Mouse (Mus musculus): Measurements from ENCODE around the gene Zfp318. TPM values are rescaled to one million over a fixed set of nuclear protein-coding genes. Genes with fewer than 3 reads are reported as not detected.

Zfp318 gene
- polyA plus RNA-seq, 1 experiment from 2014 or later = 4.5 TPM

DNA sequence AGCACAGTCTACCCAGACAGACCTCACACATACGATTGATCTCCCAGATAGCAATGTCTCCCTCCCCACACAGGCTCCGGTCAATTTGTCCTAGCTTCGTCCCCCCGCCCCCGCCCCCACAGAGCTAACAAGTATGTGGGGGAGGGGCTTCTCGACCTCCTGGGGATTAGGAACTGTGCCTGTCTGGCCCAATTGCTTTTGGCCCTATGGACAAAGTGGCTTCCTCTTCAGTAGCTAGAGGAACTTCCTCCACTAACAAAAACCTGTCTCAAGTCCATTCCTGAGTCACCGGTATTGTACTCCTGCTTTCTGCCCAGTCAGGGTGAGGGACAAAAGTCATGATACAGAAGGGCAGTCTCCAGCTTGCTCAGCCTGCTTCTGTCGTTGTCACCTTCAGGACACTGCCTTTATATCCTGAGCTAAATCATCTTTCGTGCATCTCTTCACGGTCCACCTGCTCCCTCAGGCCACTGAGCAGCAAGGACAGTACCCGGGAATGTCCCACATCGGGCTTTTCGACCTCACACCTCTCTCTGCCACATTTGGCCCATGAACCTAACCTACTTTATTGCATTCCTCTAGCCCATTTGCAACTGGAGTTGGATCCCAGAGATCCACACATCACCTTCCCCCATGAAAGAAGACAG is 69.9 kb downstream of the Zfp318 start:
- Histone ChIP-seq H3K27me3 (replicated peaks) (peaks cover 85% of the 10 kb centered on the region), H3K4me2 (no peak overlapping the region; the same call in 1 of the 2 replicates)
- ATAC-seq = no peak

DNA sequence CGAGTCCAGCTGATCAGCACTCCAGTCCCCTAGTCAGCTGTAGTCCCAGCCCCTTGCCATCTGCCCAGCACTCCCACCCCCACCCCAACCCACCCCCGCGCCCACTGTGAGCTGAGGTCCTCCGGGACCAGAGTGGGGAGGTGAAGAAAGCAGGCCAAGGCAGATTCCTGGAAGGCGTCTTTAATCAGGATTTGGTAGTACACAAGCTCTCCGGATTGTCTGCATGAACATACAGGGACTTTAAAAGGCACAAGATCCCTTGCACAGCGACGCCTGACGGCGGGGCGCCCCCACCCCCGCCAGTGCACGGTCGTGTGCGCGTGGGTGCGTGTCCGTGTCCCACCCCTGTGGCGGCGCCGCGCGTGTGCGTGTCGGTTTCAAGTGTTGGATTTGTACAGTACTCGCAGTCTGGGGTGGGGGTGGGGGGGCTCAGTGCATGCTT is 70.5 kb downstream of the Zfp318 start:
- no peak overlapping the region for H3K9ac ChIP-seq
- no peaks in the 10 kb centered on the region for H3K9me3 ChIP-seq (replicated peaks)
- H3K4me3 ChIP-seq = peak overlapping the region; percentile 27
- H3K4me2 ChIP-seq = peak overlapping the region; percentile 60
- no peaks in the 10 kb centered on the region for H3K36me3 ChIP-seq
- 5% methylated on average over 26 of the region's 26 CpGs for WGBS (ENCODE audit: insufficient replicate concordance)
- H3K27me3 ChIP-seq (replicated peaks) = peaks cover 87% of the 10 kb centered on the region
- H3K4me1 ChIP-seq = peaks cover 16% of the 10 kb centered on the region
- H3K27ac ChIP-seq = no peak overlapping the region
- ATAC-seq = no peak

More for the DNA sequence above, 69.9 kb downstream of the Zfp318 start:
- WGBS (ENCODE audit: insufficient replicate concordance) = 8% methylated on average over 13 of the region's 13 CpGs
- no peak overlapping the region for H3K9ac ChIP-seq
- H3K4me3 ChIP-seq = no peak overlapping the region
- no peaks in the 10 kb centered on the region for H3K9me3 ChIP-seq (replicated peaks)
- no peaks in the 10 kb centered on the region for H3K36me3 ChIP-seq
- no peak overlapping the region for H3K27ac ChIP-seq
- H3K4me1 ChIP-seq = peaks cover 16% of the 10 kb centered on the region

DNA sequence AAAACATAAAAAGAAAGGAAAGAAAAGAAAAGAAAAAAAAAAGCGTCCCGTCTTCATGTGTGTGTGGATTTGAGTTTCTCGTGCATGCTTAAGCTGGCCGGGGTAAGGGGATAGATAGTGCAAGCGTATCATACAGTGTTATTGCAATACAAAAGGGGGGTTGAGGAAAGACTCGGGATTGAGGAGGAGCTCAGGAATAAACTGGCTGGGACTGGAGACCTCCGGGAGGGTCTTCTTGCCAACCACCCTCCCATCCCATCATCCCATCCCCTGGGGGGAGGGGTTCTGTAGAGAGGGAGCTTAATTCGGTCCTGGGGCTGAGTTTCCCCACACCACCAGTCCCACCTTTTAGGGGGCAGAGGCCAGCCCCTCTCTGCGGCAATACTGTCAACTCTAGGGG is 71.0 kb downstream of the Zfp318 start:
- H3K4me2 ChIP-seq = peak overlapping the region; percentile 60
- H3K9ac ChIP-seq = no peak overlapping the region
- H3K27me3 ChIP-seq (replicated peaks) = peaks cover 92% of the 10 kb centered on the region
- H3K4me3 ChIP-seq = peak overlapping the region; percentile 6
- no peaks in the 10 kb centered on the region for H3K9me3 ChIP-seq (replicated peaks)
- no peak for ATAC-seq
- no peak overlapping the region for H3K27ac ChIP-seq
- H3K4me1 ChIP-seq = peaks cover 16% of the 10 kb centered on the region
- WGBS (ENCODE audit: insufficient replicate concordance) = 5% methylated on average over 9 of the region's 9 CpGs
- H3K36me3 ChIP-seq = no peaks in the 10 kb centered on the region

DNA sequence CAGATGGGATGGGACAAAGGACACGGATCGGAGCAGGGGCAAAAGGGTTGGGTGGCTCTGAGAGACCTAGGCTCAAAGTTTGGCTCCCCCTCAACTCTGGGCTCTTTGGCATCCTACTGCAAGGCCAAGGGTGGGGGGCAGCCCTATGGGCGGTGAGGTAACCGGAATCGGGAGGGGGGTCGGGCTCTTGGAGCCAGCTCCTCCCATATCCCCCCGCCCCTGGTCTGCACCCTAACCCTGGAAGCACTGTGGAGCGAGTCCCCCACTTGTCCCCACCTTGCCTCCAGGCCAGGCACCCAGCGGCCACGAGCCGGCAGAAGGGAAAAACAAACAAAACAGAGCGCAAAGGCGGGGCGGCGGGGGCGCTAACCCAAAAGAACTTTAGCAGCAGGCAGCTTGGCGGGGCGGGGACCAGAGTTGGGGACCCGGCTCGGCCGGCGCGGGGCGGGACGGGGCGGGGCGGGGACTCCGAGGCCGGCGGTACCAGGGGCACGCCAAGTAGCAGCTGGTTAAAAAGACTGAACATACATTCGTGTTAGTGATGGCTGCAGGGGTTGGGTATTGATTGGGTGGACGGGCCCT is 71.7 kb downstream of the Zfp318 start:
- Histone ChIP-seq H3K27me3 (replicated peaks) (peaks cover 97% of the 10 kb centered on the region), H3K9ac (no peak overlapping the region), H3K9me3 (replicated peaks) (no peaks in the 10 kb centered on the region), H3K4me1 (peaks cover 17% of the 10 kb centered on the region), H3K4me3 (peak overlapping the region; percentile 41), H3K36me3 (no peaks in the 10 kb centered on the region), H3K4me2 (peak overlapping the region; percentile 60), H3K27ac (no peak overlapping the region)
- 2% methylated on average over 33 of the region's 33 CpGs for WGBS (ENCODE audit: insufficient replicate concordance)
- no peak for ATAC-seq

DNA sequence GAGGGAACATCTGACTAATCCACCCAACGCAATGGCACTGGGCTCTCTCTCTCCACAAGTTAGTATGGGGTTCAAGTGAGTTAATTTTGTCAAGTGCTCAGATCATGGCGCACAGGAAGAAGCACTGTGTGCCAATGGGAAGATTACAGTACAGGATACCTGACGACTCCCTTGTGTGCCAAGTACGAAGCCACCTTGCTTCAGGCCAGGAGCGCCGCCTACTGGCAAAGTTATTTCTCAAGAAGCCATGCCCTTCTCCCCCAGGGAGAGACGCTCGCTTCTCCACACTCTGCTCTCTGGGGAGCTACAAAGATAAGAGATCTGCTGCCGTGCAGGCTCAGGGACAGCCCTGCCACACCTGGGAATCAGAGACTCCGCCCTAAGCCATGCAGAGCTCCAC is 74.3 kb downstream of the Zfp318 start:
- Histone ChIP-seq H3K36me3 (no peaks in the 10 kb centered on the region), H3K4me1 (peaks cover 22% of the 10 kb centered on the region), H3K27me3 (replicated peaks) (peaks cover 98% of the 10 kb centered on the region), H3K4me3 (no peak overlapping the region), H3K4me2 (no peak overlapping the region), H3K9ac (no peak overlapping the region), H3K9me3 (replicated peaks) (no peaks in the 10 kb centered on the region), H3K27ac (no peak overlapping the region)
- WGBS (ENCODE audit: insufficient replicate concordance) = 4% methylated on average over 10 of the region's 10 CpGs
- ATAC-seq = no peak

DNA sequence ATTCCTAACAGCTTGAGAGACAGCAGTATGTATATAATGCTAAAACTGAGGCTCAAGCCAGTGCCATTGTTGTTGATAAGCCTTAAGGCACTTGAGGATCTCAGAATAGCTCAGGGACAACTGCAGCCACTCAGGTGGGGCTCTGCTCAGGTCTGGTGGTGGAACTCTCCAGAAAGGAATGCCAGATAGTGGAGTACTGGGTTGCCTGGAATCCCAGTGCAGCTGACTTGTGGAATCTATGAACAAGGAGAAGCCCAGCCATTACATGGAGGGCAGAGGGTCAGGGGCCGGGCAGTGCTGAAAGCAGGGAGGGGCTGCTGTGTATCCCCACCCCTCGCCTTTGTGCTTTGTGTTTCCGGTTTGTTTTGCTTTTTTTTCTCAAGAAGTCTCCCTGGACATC is 74.9 kb downstream of the Zfp318 start:
- H3K4me2 ChIP-seq = no peak overlapping the region

DNA sequence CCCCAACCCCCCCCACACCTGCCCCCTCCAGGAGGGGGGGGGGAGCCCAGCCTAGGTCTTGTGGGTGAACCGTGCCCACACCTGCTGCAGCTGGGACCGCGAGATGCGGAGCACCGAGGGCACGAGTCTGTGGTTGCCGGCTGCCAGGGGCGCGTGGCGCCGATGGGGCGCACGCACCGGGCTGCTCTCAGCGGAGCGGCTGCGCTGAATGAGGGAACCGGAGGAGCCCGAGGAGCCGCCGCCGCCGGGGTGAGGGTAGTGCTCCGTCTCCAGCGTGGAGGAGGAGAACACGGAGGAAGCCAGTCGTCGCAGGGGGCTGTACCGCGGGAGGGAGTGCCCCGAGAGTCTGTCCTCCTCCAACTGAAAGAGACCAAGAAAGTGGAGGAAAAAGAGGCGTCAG is 77.1 kb downstream of the Zfp318 start:
- peaks cover 93% of the 10 kb centered on the region for H3K27me3 ChIP-seq (replicated peaks)
- no peak overlapping the region for H3K27ac ChIP-seq
- peak overlapping the region; percentile 35 for H3K4me3 ChIP-seq
- ATAC-seq = no peak
- H3K9ac ChIP-seq = no peak overlapping the region
- peaks cover 6% of the 10 kb centered on the region for H3K4me1 ChIP-seq
- 1% methylated on average over 32 of the region's 32 CpGs for WGBS (ENCODE audit: insufficient replicate concordance)
- H3K4me2 ChIP-seq = peak overlapping the region; percentile 55
- H3K9me3 ChIP-seq (replicated peaks) = no peaks in the 10 kb centered on the region
- H3K36me3 ChIP-seq = no peaks in the 10 kb centered on the region

More for the DNA sequence above, 74.9 kb downstream of the Zfp318 start:
- peaks cover 18% of the 10 kb centered on the region for H3K4me1 ChIP-seq
- no peaks in the 10 kb centered on the region for H3K9me3 ChIP-seq (replicated peaks)
- H3K9ac ChIP-seq = no peak overlapping the region
- no peaks in the 10 kb centered on the region for H3K36me3 ChIP-seq
- no peak overlapping the region for H3K4me3 ChIP-seq
- ATAC-seq = no peak
- WGBS (ENCODE audit: insufficient replicate concordance) = 26% methylated on average over 3 of the region's 3 CpGs
- peaks cover 97% of the 10 kb centered on the region for H3K27me3 ChIP-seq (replicated peaks)
- H3K27ac ChIP-seq = no peak overlapping the region

DNA sequence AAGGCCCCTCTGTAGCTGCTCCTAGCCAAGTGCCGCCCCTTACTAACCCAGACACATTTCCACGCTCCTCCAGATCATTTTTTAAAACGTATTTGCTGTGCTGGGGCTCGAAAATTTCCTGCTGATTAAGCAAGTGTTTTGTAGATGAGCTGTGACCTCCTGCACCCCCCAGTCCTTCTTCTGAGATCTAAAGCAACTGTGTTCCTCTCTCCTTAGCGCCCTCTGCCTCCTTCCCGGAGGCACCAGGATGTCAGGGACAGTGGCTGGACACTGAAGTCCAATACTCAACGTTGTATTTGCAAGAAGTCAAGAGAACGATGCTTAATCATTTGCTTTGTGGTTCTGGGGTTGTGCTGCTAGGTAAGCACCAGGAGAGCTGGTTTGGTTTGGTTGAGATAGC is 77.8 kb downstream of the Zfp318 start:
- Histone ChIP-seq H3K9ac (no peak overlapping the region), H3K27me3 (replicated peaks) (peaks cover 86% of the 10 kb centered on the region), H3K4me3 (peak overlapping the region; percentile 35), H3K27ac (no peak overlapping the region), H3K4me2 (peak overlapping the region; percentile 55), H3K4me1 (peaks cover 6% of the 10 kb centered on the region), H3K36me3 (no peaks in the 10 kb centered on the region), H3K9me3 (replicated peaks) (no peaks in the 10 kb centered on the region)
- no peak for ATAC-seq
- WGBS (ENCODE audit: insufficient replicate concordance) = 6% methylated on average over 8 of the region's 8 CpGs

DNA sequence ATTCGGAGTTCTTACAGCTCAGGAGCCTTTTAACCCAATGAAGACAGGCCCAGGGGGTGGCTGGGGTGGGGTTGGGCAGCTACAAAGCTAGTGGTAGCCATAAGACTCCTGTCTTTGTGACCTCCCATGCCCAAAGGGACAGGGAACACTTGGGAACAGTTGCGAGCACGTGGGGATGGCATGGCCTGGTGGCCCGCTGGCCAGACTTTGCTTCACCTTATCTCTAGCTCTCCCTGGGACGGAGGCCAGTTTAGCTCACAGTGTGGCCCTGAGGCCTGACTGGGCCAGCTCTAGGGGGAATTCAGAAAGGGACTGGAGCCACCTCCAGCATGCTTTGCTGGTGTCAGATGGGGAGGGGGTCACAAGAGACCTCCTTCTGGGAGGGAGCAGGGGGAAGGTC is 78.7 kb downstream of the Zfp318 start:
- Histone ChIP-seq H3K27me3 (replicated peaks) (peaks cover 77% of the 10 kb centered on the region), H3K4me2 (no peak overlapping the region), H3K27ac (no peak overlapping the region), H3K4me1 (peaks cover 6% of the 10 kb centered on the region), H3K9ac (no peak overlapping the region), H3K9me3 (replicated peaks) (no peaks in the 10 kb centered on the region), H3K36me3 (no peaks in the 10 kb centered on the region), H3K4me3 (no peak overlapping the region)
- ATAC-seq = no peak
- 45% methylated on average over 5 of the region's 5 CpGs for WGBS (ENCODE audit: insufficient replicate concordance)

DNA sequence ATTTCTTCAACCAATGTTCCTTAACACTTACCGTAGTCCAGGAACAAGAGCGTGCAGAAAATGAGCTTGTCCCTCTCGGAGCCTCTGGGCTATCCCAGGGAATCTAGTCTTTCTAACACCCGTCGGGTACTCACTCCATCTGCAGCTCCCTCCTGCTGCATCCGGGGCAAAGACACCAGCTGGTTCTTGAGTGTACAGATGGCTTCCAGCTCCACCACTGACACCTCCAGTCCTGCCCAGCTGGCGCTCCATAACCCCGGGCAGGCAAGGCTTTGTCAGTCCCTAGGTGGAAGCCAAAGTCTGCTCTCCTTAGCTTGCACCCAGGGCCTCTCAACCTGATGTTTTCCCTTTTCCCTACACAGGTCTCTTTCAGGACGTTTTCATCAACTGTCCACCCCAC is 84.3 kb downstream of the Zfp318 start:
- no peaks in the 10 kb centered on the region for H3K9me3 ChIP-seq (replicated peaks)
- 0 out of 2 replicates have a peak, but pooled peaks cover 5% of the 10 kb centered on the region for H3K4me1 ChIP-seq
- no peak for ATAC-seq
- peaks cover 41% of the 10 kb centered on the region for H3K27me3 ChIP-seq (replicated peaks)
- no peak overlapping the region for H3K27ac ChIP-seq
- no peak overlapping the region for H3K4me3 ChIP-seq
- no peaks in the 10 kb centered on the region for H3K36me3 ChIP-seq
- H3K9ac ChIP-seq = no peak overlapping the region
- no peak overlapping the region for H3K4me2 ChIP-seq
- 64% methylated on average over 9 of the region's 9 CpGs for WGBS (ENCODE audit: insufficient replicate concordance)
